Mouse (Mus musculus) brain, adult 10 weeks (tissue): Measurements from ENCODE around the gene Gm45808. TPM values are rescaled to one million over a fixed set of nuclear protein-coding genes. Genes with fewer than 3 reads are reported as not detected.

ENCODE experiments used
- polyA plus RNA-seq: library from polyadenylated mRNA; stranded (reverse); fragments of 350-450 nt; fragmentation: Illumina TruSeq; extraction: RNeasy Lipid Tissue Mini Kit (QIAGEN cat#74804); gene quantifications from one replicate; pipeline ENCODE4 v1.2.3, GENCODE M21; 2015; ENCODE audit warnings: low read depth, low replicate concordance

Gm45808 gene
- polyA plus RNA-seq: not detected

GRCm38 (mm10) chr7:45486761-45487415, at the start of gene Gm45808:
Gene Gm45808 (minus strand): TSS chr7:45486811.

DNA sequence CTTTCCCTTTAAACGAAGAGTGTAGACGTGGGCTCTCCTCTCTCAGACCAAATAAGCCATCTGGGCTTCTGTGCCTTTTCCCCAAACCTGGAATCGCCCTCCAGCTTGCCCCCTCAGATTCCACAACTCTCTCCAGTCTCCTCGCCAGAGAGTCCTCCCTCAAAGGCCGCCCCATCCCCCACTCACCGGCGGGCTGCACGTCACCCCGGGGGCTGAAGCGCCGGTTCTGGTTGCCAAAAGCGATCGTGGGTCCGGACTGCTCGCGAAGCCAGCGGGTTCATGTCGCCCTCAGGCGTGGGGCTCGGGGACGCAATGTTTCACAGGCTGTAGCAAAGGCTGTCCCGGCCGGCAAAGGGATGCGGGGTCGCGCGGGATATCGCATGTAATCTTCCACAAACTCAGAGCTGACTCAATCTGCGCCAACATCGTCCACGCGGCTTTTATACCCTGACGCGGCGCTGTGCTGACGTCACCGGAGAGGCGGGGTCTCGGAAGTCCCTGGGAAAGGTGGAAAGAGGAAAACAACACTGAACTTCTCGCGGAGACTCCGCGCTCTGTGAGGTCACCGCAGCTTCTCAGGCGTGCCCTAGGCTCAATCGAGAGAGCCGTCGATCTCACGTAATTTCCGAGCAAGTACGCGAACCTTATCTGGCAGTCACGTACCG, 39.3 kb upstream of the Gm45808 start, which contains the start of the genes Ppp1r15a and Plekha4:
TSS of gene Ppp1r15a (minus strand) at position 460 of the 665 bp plus-strand sequence.
TSS of gene Plekha4 (plus strand) at position 522 of the 665 bp plus-strand sequence.

GRCm38 (mm10) chr7:45509912-45510787, 23.5 kb upstream of the Gm45808 start, which contains the start of gene Nucb1:
Gene Nucb1 (minus strand): TSS chr7:45510406.

GRCm38 (mm10) chr7:45488293-45489204, 1.9 kb upstream of the Gm45808 start, which contains the start of gene Dhdh:
Gene Dhdh (minus strand): TSS chr7:45488805.

GRCm38 (mm10) chr7:45481374-45481927, 5.2 kb downstream of the Gm45808 start, which contains the start of gene Tulp2:
Gene Tulp2 (plus strand): TSS chr7:45481877.

GRCm38 (mm10) chr7:45466283-45467089, 20.1 kb downstream of the Gm45808 start, which contains the start of gene Bax:
Gene Bax (minus strand): TSS chr7:45466898.

DNA sequence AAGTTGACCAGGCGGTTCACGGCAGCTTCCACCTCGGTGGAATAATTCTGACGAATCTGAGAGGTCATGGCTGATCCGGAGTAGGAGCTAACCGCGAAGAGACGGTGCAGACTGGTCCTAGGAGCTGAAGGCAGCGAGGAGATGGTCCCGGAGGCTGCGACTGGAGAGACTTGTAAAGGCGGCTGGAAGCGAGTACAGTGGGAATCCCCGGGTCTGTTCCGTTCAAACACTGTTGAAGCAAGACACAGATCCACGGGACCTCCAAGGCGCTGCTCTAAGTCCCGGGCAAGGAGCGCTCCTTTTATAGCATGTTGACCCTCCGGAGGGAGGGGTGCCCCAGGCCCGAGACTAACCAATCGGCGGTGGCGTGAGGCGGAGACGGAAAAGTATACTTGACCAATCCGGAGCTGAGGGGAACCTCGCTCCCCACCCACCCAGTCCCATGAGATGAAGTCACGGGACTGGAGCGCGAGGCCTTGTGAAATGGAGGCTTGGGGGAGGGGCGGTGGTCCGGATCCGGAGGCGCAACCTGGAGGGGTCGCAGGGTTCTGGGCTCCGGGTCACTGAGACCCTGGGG, 27.0 kb downstream of the Gm45808 start, which contains the start of gene Ftl1:
TSS of gene Ftl1 (minus strand) at position 321 of the 577 bp plus-strand sequence.

DNA sequence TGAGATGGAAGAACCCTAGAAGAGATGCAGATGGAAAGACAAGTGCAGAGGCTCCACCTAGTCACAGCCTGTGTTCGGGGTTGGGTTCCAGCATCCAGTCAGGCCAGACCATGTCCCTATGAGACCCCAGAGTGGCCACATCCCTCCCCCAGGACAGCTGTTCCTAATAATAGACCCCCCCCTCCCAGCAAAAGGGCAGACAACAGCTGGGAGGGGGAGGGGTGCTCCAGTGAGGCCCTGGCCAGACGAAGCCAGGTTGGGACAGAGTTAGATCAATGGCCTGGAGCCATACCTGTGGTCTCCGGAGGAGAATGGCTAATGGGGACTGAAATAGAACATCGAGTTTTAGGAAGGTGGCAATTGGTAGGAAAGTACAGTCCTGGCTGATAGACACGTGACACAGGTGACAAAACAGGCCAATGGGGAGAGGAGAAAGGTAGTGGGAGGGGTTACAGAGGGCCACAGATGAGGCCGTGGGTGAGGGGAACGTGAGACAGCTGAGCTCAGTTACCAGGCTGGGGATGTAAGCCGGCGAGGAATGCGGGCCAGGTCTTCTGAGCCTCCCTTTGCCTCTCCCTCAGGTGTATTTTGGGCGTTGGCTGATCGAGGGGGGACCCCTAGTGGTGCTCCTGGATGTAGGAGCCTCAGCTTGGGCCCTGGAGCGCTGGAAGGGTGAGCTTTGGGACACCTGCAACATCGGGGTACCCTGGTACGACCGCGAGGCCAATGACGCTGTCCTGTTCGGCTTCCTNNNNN, 48.9 kb downstream of the Gm45808 start, which contains the start of gene Ruvbl2:
TSS of gene Ruvbl2 (minus strand) at position 576 of the 756 bp plus-strand sequence.

DNA sequence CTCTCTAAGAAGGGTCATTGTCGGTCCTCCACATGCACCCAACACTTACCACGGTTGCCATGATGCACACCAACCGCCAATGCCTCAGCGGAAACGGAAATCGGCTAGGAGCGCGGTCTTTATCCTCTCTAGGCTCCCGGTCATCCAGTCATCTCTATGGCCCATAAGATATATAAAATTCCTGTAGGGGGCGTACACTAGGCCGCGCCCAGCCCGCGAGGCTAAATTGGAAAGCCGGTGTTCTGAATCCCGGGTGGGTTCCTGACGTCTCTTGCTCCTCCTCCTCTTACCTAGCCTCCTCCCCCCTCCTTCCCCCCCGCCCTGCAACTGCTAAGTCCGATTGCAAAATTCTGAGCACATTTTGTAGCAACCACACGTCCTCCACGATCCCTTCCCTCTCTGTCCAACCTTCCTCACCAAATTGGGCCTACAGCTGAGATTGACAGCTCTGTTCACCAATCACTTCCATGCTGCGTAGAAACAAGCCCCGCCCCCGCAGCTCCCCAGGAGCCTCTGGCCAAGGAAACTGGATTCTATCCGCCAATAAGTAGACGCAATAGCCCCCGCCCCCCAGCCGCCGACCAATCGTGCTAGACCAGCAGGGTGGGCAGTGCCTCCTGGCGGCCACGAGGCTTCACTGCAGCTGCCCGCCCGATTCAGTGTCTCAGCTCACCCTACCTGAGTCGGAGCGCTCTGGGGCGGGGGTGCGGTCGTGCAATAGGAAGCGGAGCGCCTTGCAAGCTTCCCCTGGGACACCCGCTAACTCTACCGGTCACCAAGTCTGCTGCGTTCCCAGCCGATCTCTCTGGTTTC, 52.2 kb downstream of the Gm45808 start, which contains the start of gene Gys1:
TSS of gene Gys1 (plus strand) at position 642 of the 813 bp plus-strand sequence.

GRCm38 (mm10) chr7:45420615-45420919, 66.0 kb downstream of the Gm45808 start, which contains the start of gene Lhb:
Gene Lhb (plus strand): TSS chr7:45420820.

Other genes with a start within 250 kb of the Gm45808 start
- 3.8 TPM for gene Cd37, start 247.7 kb downstream of the Gm45808 start, polyA plus RNA-seq
- 1.2 TPM for gene Slc6a16, start 245.7 kb downstream of the Gm45808 start, polyA plus RNA-seq
- not detected for gene Slc6a21, start 209.3 kb downstream of the Gm45808 start, polyA plus RNA-seq
- gene Trpm4, start 153.0 kb downstream of the Gm45808 start, polyA plus RNA-seq: 19.6 TPM
- 0.54 TPM for gene Hrc, start 151.5 kb downstream of the Gm45808 start, polyA plus RNA-seq
- 84.5 TPM for gene Ppfia3, start 119.8 kb downstream of the Gm45808 start, polyA plus RNA-seq
- gene Lin7b, start 116.2 kb downstream of the Gm45808 start, polyA plus RNA-seq: 167 TPM
- 309 TPM for gene Snrnp70, start 91.1 kb downstream of the Gm45808 start, polyA plus RNA-seq
- gene Kcna7, start 81.2 kb downstream of the Gm45808 start, polyA plus RNA-seq: not detected
- gene Ntf5, start 73.1 kb downstream of the Gm45808 start, polyA plus RNA-seq: not detected
- not detected for gene Lhb, start 66.0 kb downstream of the Gm45808 start, polyA plus RNA-seq
- 14.8 TPM for gene Gys1, start 52.0 kb downstream of the Gm45808 start, polyA plus RNA-seq
- gene Ruvbl2, start 48.7 kb downstream of the Gm45808 start, polyA plus RNA-seq: 40.3 TPM
- 586 TPM for gene Ftl1, start 26.9 kb downstream of the Gm45808 start, polyA plus RNA-seq
- gene Bax, start 19.9 kb downstream of the Gm45808 start, polyA plus RNA-seq: 77.2 TPM
- 0.27 TPM for gene Tulp2, start 4.9 kb downstream of the Gm45808 start, polyA plus RNA-seq
- gene Dhdh, start 2.0 kb upstream of the Gm45808 start, polyA plus RNA-seq: 6.1 TPM
- 90.0 TPM for gene Nucb1, start 23.6 kb upstream of the Gm45808 start, polyA plus RNA-seq
- gene Ppp1r15a, start 39.5 kb upstream of the Gm45808 start, polyA plus RNA-seq: 17.3 TPM
- 2.7 TPM for gene Plekha4, start 39.5 kb upstream of the Gm45808 start, polyA plus RNA-seq
- gene Hsd17b14, start 68.1 kb upstream of the Gm45808 start, polyA plus RNA-seq: not detected
- gene Bcat2, start 83.3 kb upstream of the Gm45808 start, polyA plus RNA-seq: 17.1 TPM
- gene Fgf21, start 128.7 kb upstream of the Gm45808 start, polyA plus RNA-seq: not detected
- not detected for gene Fut1, start 130.5 kb upstream of the Gm45808 start, polyA plus RNA-seq
- not detected for gene Izumo1, start 135.0 kb upstream of the Gm45808 start, polyA plus RNA-seq
- gene Rasip1, start 140.7 kb upstream of the Gm45808 start, polyA plus RNA-seq: 4.0 TPM
- 4.0 TPM for gene Mamstr, start 153.2 kb upstream of the Gm45808 start, polyA plus RNA-seq
- 0.31 TPM for gene Fut2, start 179.6 kb upstream of the Gm45808 start, polyA plus RNA-seq
- 5.4 TPM for gene Ntn5, start 197.2 kb upstream of the Gm45808 start, polyA plus RNA-seq
- gene Sec1, start 207.6 kb upstream of the Gm45808 start, polyA plus RNA-seq: 1.1 TPM
- gene Car11, start 213.0 kb upstream of the Gm45808 start, polyA plus RNA-seq: 234 TPM
- 80.7 TPM for gene Dbp, start 218.3 kb upstream of the Gm45808 start, polyA plus RNA-seq
- 458 TPM for gene Rpl18, start 228.6 kb upstream of the Gm45808 start, polyA plus RNA-seq
- 18.2 TPM for gene Sphk2, start 231.2 kb upstream of the Gm45808 start, polyA plus RNA-seq
- not detected for gene Fam83e, start 234.4 kb upstream of the Gm45808 start, polyA plus RNA-seq
- gene Spaca4, start 239.0 kb upstream of the Gm45808 start, polyA plus RNA-seq: not detected